Mouse (Mus musculus): ENCODE measurements at regions not wholly inside any gene's neighbourhood (a gene's known extent, or its start where the extent isn't known, plus 50 kb on each side); places are given as distances from the start of the nearest gene placed in this dataset.

GRCm38 (mm10) chr2:157633286-157633685 lies 62.2 kb upstream of the Blcap start:
- no peak for DNase-seq (ENCODE audit: low read depth, low spot score)

GRCm38 (mm10) chr2:157635670-157636069 lies 64.6 kb upstream of the Blcap start:
- peak; percentile 63 for DNase-seq (ENCODE audit: low read depth, low spot score)

- peak; percentile 69 for DNase-seq (ENCODE audit: low read depth, low spot score)
These were observed 69.8 kb upstream of the Blcap start for GRCm38 (mm10) chr2:157640873-157641272.

- peak; percentile 40 for DNase-seq (ENCODE audit: low read depth, low spot score)
These were observed 73.4 kb upstream of the Ctnnbl1 start for GRCm38 (mm10) chr2:157663584-157664375.

GRCm38 (mm10) chr2:157664481-157664880 lies 72.7 kb upstream of the Ctnnbl1 start:
- DNase-seq (ENCODE audit: low read depth, low spot score) = peak; percentile 33

GRCm38 (mm10) chr2:157670191-157670590 lies 67.0 kb upstream of the Ctnnbl1 start:
- DNase-seq (ENCODE audit: low read depth, low spot score) = no peak

- no peak for DNase-seq (ENCODE audit: low read depth, low spot score)
These were observed 62.3 kb upstream of the Ctnnbl1 start for GRCm38 (mm10) chr2:157674906-157675305.

GRCm38 (mm10) chr2:157676396-157677176 lies 60.6 kb upstream of the Ctnnbl1 start:
- no peak for DNase-seq (ENCODE audit: low read depth, low spot score)

GRCm38 (mm10) chr2:157677262-157677661 lies 59.9 kb upstream of the Ctnnbl1 start:
- DNase-seq (ENCODE audit: low read depth, low spot score) = no peak

GRCm38 (mm10) chr2:157681931-157682330 lies 55.3 kb upstream of the Ctnnbl1 start:
- DNase-seq (ENCODE audit: low read depth, low spot score) = no peak

All from A20 (cell line).